Mouse (Mus musculus): ENCODE measurements around the gene Mphosph9. TPM values are rescaled to one million over a fixed set of nuclear protein-coding genes. Genes with fewer than 3 reads are reported as not detected.
A peak's percentile ranks its signal among the peaks of the same experiment; 100 is the strongest.

Mphosph9 gene
- total and polyA plus RNA-seq, 3 experiments = 10.4 to 60.8 (median 10.9) TPM

DNA sequence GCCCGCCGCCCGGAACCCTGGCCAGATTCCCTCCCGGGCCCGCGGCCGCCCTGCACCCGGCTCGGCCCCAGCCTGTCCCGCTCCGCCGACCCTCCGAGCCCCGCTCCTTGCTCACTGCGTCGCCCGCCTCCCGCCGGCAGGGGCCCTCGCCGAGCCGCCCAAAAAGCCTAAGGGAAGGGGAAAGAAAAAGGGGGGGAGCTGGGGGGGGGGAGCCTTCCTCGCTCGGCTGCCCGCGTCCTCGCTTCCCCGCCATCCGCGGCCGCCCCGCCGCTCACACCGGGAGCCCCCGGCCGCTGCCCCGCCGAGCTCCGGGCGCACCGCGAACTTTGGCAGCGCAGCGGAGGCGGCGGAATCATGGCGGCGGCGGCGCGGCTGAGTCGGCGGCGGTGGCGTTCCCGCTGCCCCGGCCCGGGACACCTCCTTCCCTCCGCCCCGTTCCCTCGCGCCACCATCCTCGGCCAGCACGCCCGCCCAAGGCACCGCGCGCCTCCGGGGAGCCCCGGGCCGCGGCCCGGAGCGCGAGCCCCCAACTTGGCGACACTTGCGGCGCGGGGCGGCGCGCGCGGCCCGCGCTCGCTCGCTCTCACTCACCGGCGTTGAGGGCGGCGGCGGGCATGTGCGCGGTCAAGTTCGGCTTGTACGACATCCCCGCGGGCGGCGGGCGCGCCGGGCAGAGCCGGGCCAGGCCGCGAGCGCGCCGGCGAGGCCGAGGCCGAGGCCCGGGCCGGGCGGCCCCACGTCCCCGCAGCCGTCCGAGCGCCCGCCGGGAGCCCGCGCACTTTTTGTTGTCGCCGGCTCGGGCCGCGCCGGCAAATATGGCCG lies 26.2 kb upstream of the Mphosph9 start:
- TF ChIP-seq POLR2A (IDR thresholded peaks at IDR 0.05; ENCODE audit: control insufficient read depth in 1 of 2, insufficient read depth in 1 of 2, low read depth in 1 of 2, low read length in 2 of 2, poor library complexity in 1 of 2) (peak in 1 of 2 experiments; percentile 28; a peak in 1 of 4 replicates), NELFE (IDR thresholded peaks at IDR 0.05; ENCODE audit: low read depth, low read length) (peak; percentile 9; the same call in 1 of the 2 replicates), SMC3 (IDR thresholded peaks at IDR 0.05; ENCODE audit: low read depth, low read length) (0 out of 2 replicates have a peak, but pooled peaks have one; percentile 4), UBTF (IDR thresholded peaks at IDR 0.05; ENCODE audit: borderline replicate concordance, insufficient read depth, low read depth, low read length) (peak; percentile 89; the same call in 1 of the 2 replicates), ZKSCAN1 (IDR thresholded peaks at IDR 0.05; ENCODE audit: low read depth, low read length) (no peak), RAD21 (IDR thresholded peaks at IDR 0.05; ENCODE audit: low read depth, low read length) (no peak), CTCF (IDR thresholded peaks at IDR 0.05 in 2 of 3, conservative IDR thresholded peaks at IDR 0.05 in 1 of 3; ENCODE audit: control insufficient read depth in 1 of 3, insufficient read depth in 1 of 3, low read depth in 2 of 3, low read length in 3 of 3, poor library complexity in 1 of 3, severe bottlenecking in 1 of 3) (peak in 2 of 3 experiments; percentile 33 to 58; a peak in 4 of 6 replicates), MAZ (IDR thresholded peaks at IDR 0.05; ENCODE audit: low read depth, low read length) (peak; percentile 47; the same call in 1 of the 2 replicates)
- H3K9ac ChIP-seq (ENCODE audit: control insufficient read depth, low read depth, low read length, poor library complexity, severe bottlenecking) = peak overlapping the region; percentile 99
- peak; percentile 52 for DNase-seq (ENCODE audit: low read depth, low spot score)
- no peaks in the 10 kb centered on the region for H3K9me3 ChIP-seq (replicated peaks; ENCODE audit: insufficient read depth, low read length)
- peaks cover 3 to 10% of the 10 kb centered on the region in 2 experiments for H3K36me3 ChIP-seq (ENCODE audit: control insufficient read depth in 1 of 2, insufficient read depth in 2 of 2, low read length in 2 of 2)
- H3K27ac ChIP-seq (ENCODE audit: control insufficient read depth, low read depth, low read length) = peak overlapping the region; percentile 71
- H3K27me3 ChIP-seq (ENCODE audit: control insufficient read depth in 1 of 2, insufficient read depth in 2 of 2, low read length in 2 of 2) = no peaks in the 10 kb centered on the region
- H3K4me3 ChIP-seq (ENCODE audit: control insufficient read depth in 1 of 2, insufficient read depth in 1 of 2, low read depth in 2 of 2, low read length in 2 of 2) = peak overlapping the region; percentile 89 to 96
- peaks cover 45% of the 10 kb centered on the region for H3K79me2 ChIP-seq (ENCODE audit: control insufficient read depth, insufficient read depth, low read length, poor library complexity)
- peaks cover 2 to 11% of the 10 kb centered on the region in 2 experiments for H3K4me1 ChIP-seq (ENCODE audit: control insufficient read depth in 1 of 2, insufficient read depth in 2 of 2, low read length in 2 of 2)

DNA sequence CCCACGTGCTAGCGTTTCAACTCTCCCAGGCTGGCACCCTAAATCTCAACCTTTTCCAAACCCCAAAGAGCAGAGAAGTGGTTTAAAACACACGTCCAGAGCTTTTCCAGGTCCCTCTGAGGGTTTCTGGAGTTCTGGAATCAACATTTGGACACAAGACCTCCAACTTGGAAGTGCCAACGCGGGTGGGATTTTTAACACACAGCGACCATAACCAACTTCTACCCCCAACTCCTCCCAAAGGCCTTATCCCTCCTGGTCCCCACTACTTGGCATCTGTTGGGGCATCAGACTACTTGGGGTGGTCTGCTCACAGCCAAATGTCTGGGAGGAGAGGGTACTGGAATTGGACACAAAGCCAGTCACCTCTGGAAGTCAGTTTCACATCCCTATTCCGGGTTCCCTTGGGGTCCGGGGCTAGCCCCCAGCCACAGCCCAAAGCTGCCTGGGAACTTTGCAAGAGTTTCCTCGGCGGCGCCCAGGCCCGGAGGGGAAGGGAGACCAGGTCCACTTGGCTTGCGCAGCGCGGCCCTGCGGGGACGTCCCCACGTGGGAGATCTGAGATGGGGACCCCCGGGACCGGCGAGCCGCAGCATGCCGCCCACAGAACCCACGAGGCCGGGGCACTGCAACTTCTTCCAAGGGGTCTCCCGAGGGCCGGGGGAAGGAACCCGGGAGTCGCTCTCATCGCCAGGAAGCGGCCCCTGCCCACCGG lies 25.4 kb upstream of the Mphosph9 start:
- Histone ChIP-seq H3K27ac (ENCODE audit: control insufficient read depth, low read depth, low read length) (peak overlapping the region; percentile 71), H3K4me1 (ENCODE audit: control insufficient read depth in 1 of 2, insufficient read depth in 2 of 2, low read length in 2 of 2) (peaks cover 2 to 11% of the 10 kb centered on the region in 2 experiments), H3K4me3 (ENCODE audit: control insufficient read depth in 1 of 2, insufficient read depth in 1 of 2, low read depth in 2 of 2, low read length in 2 of 2) (peak overlapping the region; percentile 89 to 96), H3K9me3 (replicated peaks; ENCODE audit: insufficient read depth, low read length) (no peaks in the 10 kb centered on the region), H3K27me3 (ENCODE audit: control insufficient read depth in 1 of 2, insufficient read depth in 2 of 2, low read length in 2 of 2) (no peaks in the 10 kb centered on the region), H3K79me2 (ENCODE audit: control insufficient read depth, insufficient read depth, low read length, poor library complexity) (peaks cover 45% of the 10 kb centered on the region), H3K36me3 (ENCODE audit: control insufficient read depth in 1 of 2, insufficient read depth in 2 of 2, low read length in 2 of 2) (peaks cover 3 to 10% of the 10 kb centered on the region in 2 experiments), H3K9ac (ENCODE audit: control insufficient read depth, low read depth, low read length, poor library complexity, severe bottlenecking) (peak overlapping the region; percentile 99)
- no peak for TF ChIP-seq MYB (IDR thresholded peaks at IDR 0.05; ENCODE audit: low read depth, low read length)
- TF ChIP-seq CHD1 (IDR thresholded peaks at IDR 0.05; ENCODE audit: low read depth, low read length) = no peak
- no peak for TF ChIP-seq MEF2A (IDR thresholded peaks at IDR 0.05; ENCODE audit: extremely low read depth, insufficient replicate concordance, low read depth, low read length, poor library complexity, severe bottlenecking)
- TF ChIP-seq KAT2A (conservative IDR thresholded peaks at IDR 0.05; ENCODE audit: low read depth, low read length) = no peak
- TF ChIP-seq SIN3A (IDR thresholded peaks at IDR 0.05; ENCODE audit: low read length) = 0 out of 2 replicates have a peak, but pooled peaks have one; percentile 9
- TF ChIP-seq RCOR1 (IDR thresholded peaks at IDR 0.05; ENCODE audit: low read depth, low read length) = no peak
- peak; percentile 21 for TF ChIP-seq MAX (IDR thresholded peaks at IDR 0.05; ENCODE audit: low read length)
- TF ChIP-seq POLR2AphosphoS2 (IDR thresholded peaks at IDR 0.05; ENCODE audit: low read length) = no peak
- TF ChIP-seq BHLHE40 (IDR thresholded peaks at IDR 0.05; ENCODE audit: borderline replicate concordance, low read depth, low read length) = no peak
- no peak; the same call in 1 of the 2 replicates for TF ChIP-seq MXI1 (IDR thresholded peaks at IDR 0.05; ENCODE audit: low read depth, low read length)
- no peak for TF ChIP-seq RAD21 (IDR thresholded peaks at IDR 0.05; ENCODE audit: low read depth, low read length)
- TF ChIP-seq JUND (IDR thresholded peaks at IDR 0.05; ENCODE audit: low read depth, low read length) = no peak
- no peak for TF ChIP-seq CHD2 (IDR thresholded peaks at IDR 0.05; ENCODE audit: low read length)
- DNase-seq (ENCODE audit: low read depth, low spot score) = peak; percentile 49

Measured in MEL (cell line).